Mouse (Mus musculus): ENCODE measurements around the gene Cdsn. TPM values are rescaled to one million over a fixed set of nuclear protein-coding genes. Genes with fewer than 3 reads are reported as not detected.

The Cdsn gene
- polyA plus RNA-seq, 1 experiment from 2014 or later = 0.12 TPM

Other genes starting within 250 kb of the Cdsn start
- gene H2-Q1, start 231.7 kb upstream of the Cdsn start, polyA plus RNA-seq (2014; fragmentation: Nextera tagmentation; extraction: Ambion mirVana) = 1.2 and 1.6 TPM in 2 replicates
- 37.3 and 39.1 TPM in 2 replicates for gene H2-Q2, start 209.9 kb upstream of the Cdsn start, polyA plus RNA-seq (2014; fragmentation: Nextera tagmentation; extraction: Ambion mirVana)
- gene H2-Q4, start 172.5 kb upstream of the Cdsn start, polyA plus RNA-seq (2014; fragmentation: Nextera tagmentation; extraction: Ambion mirVana) = 2.5 and 4.4 TPM in 2 replicates
- gene H2-Q6, start 127.3 kb upstream of the Cdsn start, polyA plus RNA-seq (2014; fragmentation: Nextera tagmentation; extraction: Ambion mirVana) = 2.0 and 2.1 TPM in 2 replicates
- gene H2-Q7, start 113.0 kb upstream of the Cdsn start, polyA plus RNA-seq (2014; fragmentation: Nextera tagmentation; extraction: Ambion mirVana) = 8.1 and 9.0 TPM in 2 replicates
- 6.3 and 10.0 TPM in 2 replicates for gene H2-Q10, start 82.0 kb upstream of the Cdsn start, polyA plus RNA-seq (2014; fragmentation: Nextera tagmentation; extraction: Ambion mirVana)
- gene Pou5f1, start 46.1 kb upstream of the Cdsn start, polyA plus RNA-seq (2014; fragmentation: Nextera tagmentation; extraction: Ambion mirVana) = 0.13 TPM in 1 of 2 replicates, not detected in the other
- gene Tcf19, start 35.3 kb upstream of the Cdsn start, polyA plus RNA-seq (2014; fragmentation: Nextera tagmentation; extraction: Ambion mirVana) = 68.7 and 79.4 TPM in 2 replicates
- gene Cchcr1, start 35.0 kb upstream of the Cdsn start, polyA plus RNA-seq (2014; fragmentation: Nextera tagmentation; extraction: Ambion mirVana) = 13.6 and 15.9 TPM in 2 replicates
- gene Psors1c2, start 18.9 kb upstream of the Cdsn start, polyA plus RNA-seq (2014; fragmentation: Nextera tagmentation; extraction: Ambion mirVana) = 0.36 and 0.66 TPM in 2 replicates
- gene 2300002M23Rik, start 15.3 kb downstream of the Cdsn start, polyA plus RNA-seq (2014; fragmentation: Nextera tagmentation; extraction: Ambion mirVana) = not detected in 2 replicates
- 3.3 and 3.6 TPM in 2 replicates for gene Sfta2, start 49.4 kb downstream of the Cdsn start, polyA plus RNA-seq (2014; fragmentation: Nextera tagmentation; extraction: Ambion mirVana)
- not detected in 2 replicates for gene Gm9573, start 74.5 kb downstream of the Cdsn start, polyA plus RNA-seq (2014; fragmentation: Nextera tagmentation; extraction: Ambion mirVana)
- gene Mucl3, start 91.6 kb downstream of the Cdsn start, polyA plus RNA-seq (2014; fragmentation: Nextera tagmentation; extraction: Ambion mirVana) = 0.39 and 0.77 TPM in 2 replicates
- gene Vars2, start 115.5 kb downstream of the Cdsn start, polyA plus RNA-seq (2014; fragmentation: Nextera tagmentation; extraction: Ambion mirVana) = 16.0 and 18.1 TPM in 2 replicates
- 47.2 and 49.9 TPM in 2 replicates for gene Gtf2h4, start 121.6 kb downstream of the Cdsn start, polyA plus RNA-seq (2014; fragmentation: Nextera tagmentation; extraction: Ambion mirVana)
- 44.6 and 45.1 TPM in 2 replicates for gene Ddr1, start 152.5 kb downstream of the Cdsn start, polyA plus RNA-seq (2014; fragmentation: Nextera tagmentation; extraction: Ambion mirVana)